8 mouse cellular contexts compared by ENCODE assay signal in genomic region chr8:125369491-125370236, GRCm38 (mm10).
DNase-seq lines count a peak whose midpoint lies in the region; ATAC-seq lines count a peak whose summit lies in the region.

No protein-coding gene starts in this region.

- peaks cover 18% of the 10 kb centered on the region for H3K4me1 ChIP-seq in midbrain, embryonic 10.5 days
- H3K4me1 ChIP-seq in midbrain, embryonic 15.5 days, result peaks cover 11% of the 10 kb centered on the region
- H3K4me1 ChIP-seq in heart, embryonic 12.5 days (replicated peaks), result peaks cover 49% of the 10 kb centered on the region
- peaks cover 15% of the 10 kb centered on the region for H3K4me1 ChIP-seq in stomach, embryonic 14.5 days (ENCODE audit: control insufficient read depth, insufficient read depth, low read length)

- H3K9ac ChIP-seq in midbrain, embryonic 15.5 days, result no peak overlapping the region
- no peak overlapping the region for H3K9ac ChIP-seq in heart, embryonic 12.5 days
- H3K9ac ChIP-seq in stomach, embryonic 14.5 days (replicated peaks; ENCODE audit: low read depth, low read length), result no peak overlapping the region

- 31% methylated on average over 8 of the region's 8 CpGs for WGBS in midbrain, embryonic 10.5 days
- WGBS in midbrain, embryonic 15.5 days, result 27% methylated on average over 8 of the region's 8 CpGs
- 58% methylated on average over 8 of the region's 8 CpGs for WGBS in heart, embryonic 12.5 days
- 46% methylated on average over 8 of the region's 8 CpGs for WGBS in stomach, embryonic 14.5 days

- no peak for ATAC-seq in midbrain, embryonic 15.5 days (replicated peaks)
- ATAC-seq in heart, embryonic 12.5 days (ENCODE audit: insufficient number of reproducible peaks, low FRiP score), result no peak
- ATAC-seq in stomach, embryonic 14.5 days (ENCODE audit: insufficient number of reproducible peaks, insufficient read depth, low FRiP score, low read depth), result no peak
- ATAC-seq in megakaryocyte, adult 5-6 weeks (ENCODE audit: poor library complexity, severe bottlenecking), result no peak

- no peak overlapping the region for H3K4me3 ChIP-seq in midbrain, embryonic 10.5 days
- no peak overlapping the region for H3K4me3 ChIP-seq in midbrain, embryonic 15.5 days
- H3K4me3 ChIP-seq in heart, embryonic 12.5 days, result no peak overlapping the region
- no peak overlapping the region for H3K4me3 ChIP-seq in stomach, embryonic 14.5 days (ENCODE audit: low read depth, low read length)

- peak; percentile 44 for DNase-seq in midbrain, embryonic 10.5 days (ENCODE audit: low spot score)
- DNase-seq in kidney, postnatal 14 days, result peak; percentile 69
- no peak for DNase-seq in yolk sac, embryonic 10.5 days (ENCODE audit: low spot score)
- no peak for DNase-seq in cerebellum, adult 11 months

- no peaks in the 10 kb centered on the region for H3K36me3 ChIP-seq in midbrain, embryonic 10.5 days
- no peaks in the 10 kb centered on the region for H3K36me3 ChIP-seq in midbrain, embryonic 15.5 days (replicated peaks)
- no peaks in the 10 kb centered on the region for H3K36me3 ChIP-seq in heart, embryonic 12.5 days
- no peaks in the 10 kb centered on the region for H3K36me3 ChIP-seq in stomach, embryonic 14.5 days (ENCODE audit: control insufficient read depth, insufficient read depth, low read length)

- H3K27me3 ChIP-seq in midbrain, embryonic 10.5 days (ENCODE audit: low read depth, poor library complexity, severe bottlenecking), result peaks cover 30% of the 10 kb centered on the region
- peaks cover 5% of the 10 kb centered on the region; the same call in 1 of the 2 replicates for H3K27me3 ChIP-seq in midbrain, embryonic 15.5 days (replicated peaks)
- no peaks in the 10 kb centered on the region for H3K27me3 ChIP-seq in heart, embryonic 12.5 days (replicated peaks)
- H3K27me3 ChIP-seq in stomach, embryonic 14.5 days (ENCODE audit: control insufficient read depth, insufficient read depth, low read length), result no peaks in the 10 kb centered on the region

- no peak overlapping the region for H3K4me2 ChIP-seq in midbrain, embryonic 15.5 days
- no peak overlapping the region for H3K4me2 ChIP-seq in heart, embryonic 12.5 days
- 0 out of 2 replicates have a peak overlapping the region, but pooled peaks have one; percentile 1 for H3K4me2 ChIP-seq in stomach, embryonic 14.5 days (replicated peaks; ENCODE audit: low read depth, low read length)

- H3K27ac ChIP-seq in midbrain, embryonic 10.5 days (replicated peaks), result peak overlapping the region; percentile 74
- H3K27ac ChIP-seq in midbrain, embryonic 15.5 days, result no peak overlapping the region
- H3K27ac ChIP-seq in heart, embryonic 12.5 days (ENCODE audit: poor library complexity, severe bottlenecking), result peak overlapping the region; percentile 59
- H3K27ac ChIP-seq in stomach, embryonic 14.5 days (ENCODE audit: low read length), result peak overlapping the region; percentile 61

- no peaks in the 10 kb centered on the region for H3K9me3 ChIP-seq in midbrain, embryonic 10.5 days (replicated peaks)
- no peaks in the 10 kb centered on the region for H3K9me3 ChIP-seq in midbrain, embryonic 15.5 days
- no peaks in the 10 kb centered on the region for H3K9me3 ChIP-seq in heart, embryonic 12.5 days (replicated peaks)
- H3K9me3 ChIP-seq in stomach, embryonic 14.5 days (ENCODE audit: control insufficient read depth, low read depth, low read length), result no peaks in the 10 kb centered on the region

Comparison
In these comparisons a context has a peak if more than half of its experiments do, and no peak if none do; other contexts are left out.
1. DNase-seq: peak in midbrain, embryonic 10.5 days (single experiment) and kidney, postnatal 14 days (single experiment); none in yolk sac, embryonic 10.5 days (single experiment) and cerebellum, adult 11 months (single experiment).